Mouse (Mus musculus) limb, embryonic 13.5 days (tissue): Measurements from ENCODE around the gene Bmp6. TPM values are rescaled to one million over a fixed set of nuclear protein-coding genes. Genes with fewer than 3 reads are reported as not detected.

Source experiments
- ATAC-seq: fragments of 200-750 bp; cut with Nextera tagmentation; 2 replicates; pipeline ENCODE4 v1.8.0; 2017; ENCODE audit warnings: low read depth, moderate number of reproducible peaks, moderate TSS enrichment; ENCODE audit not compliant: low FRiP score
- H3K27ac ChIP-seq: fragments of 300-500 bp; sonication (generic); 2 replicates; pipeline ENCODE4 v1.5.1; 2015; ENCODE audit warnings: inconsistent platforms, mild to moderate bottlenecking, moderate library complexity
- H3K27me3 ChIP-seq: fragments of 300-500 bp; sonication (generic); 2 replicates; pipeline ENCODE4 v1.6.1; 2015; ENCODE audit warnings: mild to moderate bottlenecking, inconsistent platforms
- H3K36me3 ChIP-seq: fragments of 300-500 bp; sonication (generic); 2 replicates; pipeline ENCODE4 v1.6.1; 2015; ENCODE audit warnings: inconsistent platforms, mild to moderate bottlenecking, moderate library complexity
- H3K4me1 ChIP-seq: fragments of 300-500 bp; sonication (generic); 2 replicates; pipeline ENCODE4 v1.6.1; 2015; ENCODE audit warnings: inconsistent platforms
- H3K4me2 ChIP-seq: fragments of 300-500 bp; sonication (generic); replicated peaks from 2 replicates; pipeline ENCODE4 v1.6.1; 2015; ENCODE audit warnings: inconsistent platforms, mild to moderate bottlenecking, moderate library complexity
- H3K4me3 ChIP-seq: fragments of 300-500 bp; sonication (generic); 2 replicates; pipeline ENCODE4 v1.5.1; 2015; ENCODE audit warnings: moderate library complexity, mild to moderate bottlenecking, inconsistent platforms
- H3K9ac ChIP-seq: fragments of 300-500 bp; sonication (generic); 2 replicates; pipeline ENCODE4 v1.6.1; 2015; ENCODE audit warnings: mild to moderate bottlenecking, inconsistent platforms
- H3K9me3 ChIP-seq: fragments of 300-500 bp; sonication (generic); 2 replicates; pipeline ENCODE4 v1.6.1; 2016; ENCODE audit warnings: inconsistent platforms
- WGBS: fragments of 180-500 bp; shearing (Covaris S2); methylation state at CpG from one replicate; pipeline ENCODE4 v1.1.7; 2015; 5-methylcytosine and 5-hydroxymethylcytosine counted together
- polyA plus RNA-seq: library from polyadenylated mRNA; unstranded; fragments of >200 nt; fragmentation: Nextera tagmentation; extraction: Ambion mirVana; gene quantifications from 2 replicates; pipeline ENCODE4 v1.2.1, GENCODE M21; 2015

Gene Bmp6
- polyA plus RNA-seq, 1 experiment from 2014 or later: 0.73 TPM

DNA sequence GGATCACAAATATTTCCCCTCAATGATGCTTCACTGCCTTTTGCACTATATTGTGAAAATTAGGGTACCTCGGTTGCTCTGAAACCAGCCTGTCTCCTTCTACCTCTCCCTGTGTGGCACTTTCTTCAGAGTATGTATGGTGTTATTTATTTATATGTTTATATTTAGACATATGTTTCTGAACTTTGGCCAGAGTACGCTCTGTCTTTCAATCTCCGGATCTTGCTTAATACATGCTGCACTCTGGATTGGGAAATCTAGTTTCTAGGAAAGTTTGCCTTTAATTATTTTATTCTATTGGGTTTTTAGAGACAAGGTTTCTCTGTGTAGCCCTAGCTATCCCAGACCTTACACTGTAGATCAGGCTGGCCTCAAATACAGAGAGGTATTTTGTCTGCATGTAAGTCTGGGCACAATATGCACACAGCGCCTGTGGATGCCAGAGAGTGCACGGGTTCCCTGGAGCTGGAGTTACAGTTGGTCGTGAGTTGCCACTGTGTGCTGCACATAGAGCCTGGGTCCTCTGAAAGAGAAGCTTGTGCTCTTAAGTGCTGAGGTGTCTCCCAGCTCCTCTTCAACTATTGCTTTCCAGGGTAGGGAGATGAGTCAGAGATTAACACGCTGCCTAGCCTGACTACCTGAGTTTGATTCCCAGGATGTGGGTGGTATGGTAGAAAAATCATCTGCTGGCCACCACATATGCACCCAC, 194.4 kb downstream of the Bmp6 start:
- Histone ChIP-seq H3K36me3 (no peaks in the 10 kb centered on the region), H3K27me3 (no peaks in the 10 kb centered on the region), H3K9me3 (no peaks in the 10 kb centered on the region), H3K4me1 (no peaks in the 10 kb centered on the region), H3K4me2 (no peak overlapping the region), H3K27ac (no peak overlapping the region), H3K4me3 (no peak overlapping the region), H3K9ac (no peak overlapping the region)
- WGBS: 88% methylated on average over 7 of the region's 7 CpGs
- ATAC-seq: no peak

DNA sequence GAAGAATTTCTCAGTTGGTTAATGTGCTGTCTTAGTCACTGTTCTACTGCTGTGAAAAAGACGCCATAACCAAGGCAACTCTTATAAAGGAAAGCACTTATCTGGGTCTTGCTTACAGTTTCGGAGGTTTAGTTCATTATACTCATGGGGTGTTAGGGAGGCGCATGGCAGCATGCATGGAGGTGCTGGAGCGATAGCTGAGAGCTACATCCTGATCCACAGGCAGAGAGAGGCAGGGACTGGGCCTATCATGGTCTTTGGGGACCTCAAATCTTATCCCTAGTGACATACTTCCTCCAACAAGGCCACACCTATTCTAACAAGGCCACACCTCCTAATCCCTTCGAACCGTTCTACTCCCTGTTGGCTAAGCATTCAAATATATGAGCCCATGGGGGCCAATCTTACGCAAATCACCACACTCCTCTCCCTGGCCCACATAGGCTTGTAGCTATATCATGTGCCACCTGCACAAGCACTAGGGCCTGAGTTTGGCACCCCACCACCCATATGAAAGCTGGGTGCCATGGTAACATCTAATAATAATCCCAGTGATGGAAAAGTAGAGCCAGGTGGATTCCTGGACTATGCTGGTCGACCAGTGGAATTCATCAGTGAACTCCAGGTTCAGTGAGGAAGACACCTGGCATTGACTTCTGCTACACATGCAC, 198.7 kb downstream of the Bmp6 start:
- Histone ChIP-seq H3K9ac (no peak overlapping the region), H3K36me3 (no peaks in the 10 kb centered on the region), H3K9me3 (no peaks in the 10 kb centered on the region), H3K27ac (no peak overlapping the region), H3K27me3 (no peaks in the 10 kb centered on the region), H3K4me3 (no peak overlapping the region), H3K4me2 (no peak overlapping the region), H3K4me1 (no peaks in the 10 kb centered on the region)
- ATAC-seq: no peak
- 85% methylated on average over 8 of the region's 8 CpGs for WGBS

DNA sequence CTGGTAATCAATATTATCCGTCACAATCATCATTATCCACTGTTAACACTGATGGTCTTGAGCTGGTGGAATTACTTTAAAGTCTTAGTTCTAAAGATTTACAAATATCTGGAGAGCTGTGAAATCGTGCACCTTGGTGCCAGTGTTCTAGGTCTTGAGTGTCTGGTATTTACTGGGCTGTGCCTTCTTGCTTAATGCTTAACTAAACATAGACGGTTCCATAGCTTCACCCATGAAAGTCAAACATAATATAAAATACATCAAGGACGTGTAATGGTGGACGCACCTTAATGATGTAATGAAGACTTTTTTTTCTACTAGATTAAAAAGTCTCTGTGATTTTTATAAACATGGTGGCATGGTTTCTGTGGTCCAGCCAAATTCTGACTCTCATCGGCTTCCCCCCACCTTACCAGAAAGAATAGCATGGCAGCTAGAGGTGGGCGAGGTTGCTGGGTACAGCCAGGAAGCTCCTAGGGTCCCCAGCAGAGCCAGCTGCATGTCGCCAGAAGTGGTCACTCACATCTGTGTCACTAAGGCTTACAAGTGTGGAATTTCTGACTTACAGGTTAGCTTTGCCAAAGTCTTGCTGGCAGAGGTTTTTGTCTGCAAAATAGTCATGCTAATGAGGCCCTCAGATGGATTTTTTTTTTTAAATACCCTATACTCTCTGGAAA, 200.0 kb downstream of the Bmp6 start:
- H3K9ac ChIP-seq: no peak overlapping the region
- H3K4me3 ChIP-seq: no peak overlapping the region
- no peak overlapping the region for H3K27ac ChIP-seq
- H3K9me3 ChIP-seq: no peaks in the 10 kb centered on the region
- 81% methylated on average over 8 of the region's 8 CpGs for WGBS
- H3K4me1 ChIP-seq: no peaks in the 10 kb centered on the region
- H3K27me3 ChIP-seq: no peaks in the 10 kb centered on the region
- no peak for ATAC-seq
- H3K4me2 ChIP-seq: no peak overlapping the region
- H3K36me3 ChIP-seq: no peaks in the 10 kb centered on the region

DNA sequence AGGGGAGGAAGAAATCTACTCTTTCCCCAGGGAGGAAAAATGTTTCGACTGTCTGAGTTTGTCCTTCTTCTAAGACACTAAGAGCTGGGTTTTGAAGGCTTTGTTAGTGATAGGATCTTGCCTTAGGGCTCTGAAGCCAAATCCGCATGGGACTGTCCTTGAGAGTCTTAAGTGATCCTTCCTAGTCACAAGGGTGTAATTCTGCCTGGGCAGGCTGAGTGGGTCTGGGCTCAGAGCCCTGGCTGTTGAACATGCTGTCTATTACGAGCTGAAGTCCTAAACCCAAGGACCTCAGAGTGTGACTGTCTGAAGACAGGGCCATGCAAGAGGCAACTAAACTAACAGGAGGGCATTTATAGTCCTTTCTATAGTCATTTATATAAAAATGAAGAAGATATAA, 200.6 kb downstream of the Bmp6 start:
- Histone ChIP-seq H3K4me1 (no peaks in the 10 kb centered on the region), H3K4me2 (no peak overlapping the region), H3K27ac (no peak overlapping the region), H3K9ac (no peak overlapping the region), H3K36me3 (no peaks in the 10 kb centered on the region), H3K27me3 (no peaks in the 10 kb centered on the region), H3K9me3 (no peaks in the 10 kb centered on the region), H3K4me3 (no peak overlapping the region)
- WGBS: 67% methylated on average over 3 of the region's 3 CpGs
- ATAC-seq: no peak

DNA sequence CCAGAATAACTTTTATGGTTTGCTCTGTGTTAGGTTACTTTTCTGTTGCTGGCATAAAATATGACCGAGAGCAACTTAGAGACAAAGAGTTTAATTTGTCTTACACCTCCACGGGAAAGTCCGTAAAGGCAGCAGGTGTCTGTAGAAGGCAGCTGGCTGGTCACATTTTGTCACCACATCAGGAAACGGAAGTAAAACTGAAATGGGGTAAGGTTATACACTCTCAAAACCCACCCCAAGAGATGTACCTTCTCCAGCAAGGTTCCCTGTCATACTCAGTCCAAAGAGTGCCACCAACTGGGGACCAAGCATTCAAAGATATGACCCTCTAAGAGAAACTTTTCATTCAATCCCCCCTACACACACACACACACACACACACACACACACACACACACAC, 201.8 kb downstream of the Bmp6 start:
- 77% methylated on average over 4 of the region's 4 CpGs for WGBS
- H3K9ac ChIP-seq: no peak overlapping the region
- H3K4me3 ChIP-seq: no peak overlapping the region
- ATAC-seq: no peak
- H3K4me2 ChIP-seq: no peak overlapping the region
- H3K4me1 ChIP-seq: no peaks in the 10 kb centered on the region
- no peaks in the 10 kb centered on the region for H3K36me3 ChIP-seq
- H3K27me3 ChIP-seq: no peaks in the 10 kb centered on the region
- no peak overlapping the region for H3K27ac ChIP-seq
- H3K9me3 ChIP-seq: no peaks in the 10 kb centered on the region

DNA sequence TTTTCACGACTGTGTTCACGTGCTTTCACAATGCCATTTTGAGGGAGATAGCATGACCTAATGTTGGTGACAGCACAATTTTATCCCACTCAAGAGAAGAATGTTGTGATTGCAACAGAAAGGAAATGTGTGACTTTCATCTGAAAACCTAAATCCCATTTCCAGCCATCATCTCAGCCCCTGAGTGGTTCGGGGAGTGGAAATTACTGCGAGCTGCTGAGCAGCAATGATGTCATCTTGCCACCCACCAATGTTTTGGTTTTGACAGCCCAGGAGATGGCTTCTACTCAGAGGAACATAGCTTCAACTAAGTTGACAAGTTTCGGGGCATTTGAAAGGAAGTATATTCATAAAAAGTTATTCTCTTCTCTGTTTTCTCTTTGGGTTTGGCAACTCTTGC, 202.8 kb downstream of the Bmp6 start:
- Histone ChIP-seq H3K4me2 (no peak overlapping the region), H3K27ac (no peak overlapping the region), H3K4me3 (no peak overlapping the region), H3K9me3 (no peaks in the 10 kb centered on the region), H3K36me3 (no peaks in the 10 kb centered on the region), H3K9ac (no peak overlapping the region), H3K27me3 (no peaks in the 10 kb centered on the region), H3K4me1 (no peaks in the 10 kb centered on the region)
- 81% methylated on average over 5 of the region's 5 CpGs for WGBS
- no peak for ATAC-seq

DNA sequence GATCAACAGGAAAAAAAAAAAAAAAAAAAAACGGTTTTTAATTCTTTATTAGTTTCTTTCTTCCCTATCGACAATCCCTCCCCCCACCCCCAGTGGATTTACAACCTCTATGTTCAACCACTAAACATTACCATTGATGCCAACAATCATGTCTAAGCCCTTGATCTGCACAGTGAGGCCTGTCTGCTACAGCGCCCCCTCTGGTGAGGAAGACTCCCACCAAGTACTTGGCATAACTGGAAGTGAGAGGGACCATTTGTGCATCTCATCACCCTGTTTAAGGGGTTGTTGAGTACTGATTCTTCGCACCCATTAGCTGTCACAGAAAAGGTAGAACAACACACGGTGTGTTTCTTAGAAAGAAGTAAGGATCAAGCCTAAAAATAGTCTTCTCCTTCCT, 203.8 kb downstream of the Bmp6 start:
- Histone ChIP-seq H3K9me3 (no peaks in the 10 kb centered on the region), H3K27ac (no peak overlapping the region), H3K4me3 (no peak overlapping the region), H3K27me3 (no peaks in the 10 kb centered on the region), H3K36me3 (no peaks in the 10 kb centered on the region), H3K4me1 (no peaks in the 10 kb centered on the region), H3K9ac (no peak overlapping the region), H3K4me2 (no peak overlapping the region)
- ATAC-seq: no peak
- 85% methylated on average over 5 of the region's 5 CpGs for WGBS

Other genes starting within 250 kb of the Bmp6 start
- 7.3 and 7.7 TPM in 2 replicates for gene Dsp, start 193.8 kb upstream of the Bmp6 start, polyA plus RNA-seq
- gene Snrnp48, start 140.2 kb upstream of the Bmp6 start, polyA plus RNA-seq: 42.8 and 43.9 TPM in 2 replicates
- 249 and 257 TPM in 2 replicates for gene Txndc5, start 183.7 kb downstream of the Bmp6 start, polyA plus RNA-seq